Comparison of ENCODE assay signal across 26 mouse cellular contexts in genomic region chr8:91822746-91823145, GRCm38 (mm10). TPM values are rescaled to one million over a fixed set of nuclear protein-coding genes. Genes with fewer than 3 reads are reported as not detected.
DNase-seq lines count a peak whose midpoint lies in the region; ATAC-seq and TF ChIP-seq lines count a peak whose summit lies in the region.
"Had no signal": no experiment of that assay in that cellular context is flagged by ENCODE, and none has a peak within 500 bp of the region (broad histone marks: within the 10 kb centered on the region; RNA-seq: fewer than 3 reads in every experiment).

No protein-coding gene starts in this region.

- intact Hi-C loops in gastrocnemius, adult 2 months (cut with DNase I), result no loop called here
- intact Hi-C loops in gastrocnemius, postnatal 36 days (cut with DNase I), result no loop called here

- H3K36me3 ChIP-seq in kidney, embryonic 16.5 days (ENCODE audit: insufficient read depth, low read length), result no peaks in the 10 kb centered on the region
- no peaks in the 10 kb centered on the region for H3K36me3 ChIP-seq in embryonic facial prominence, embryonic 10.5 days (replicated peaks)
- H3K36me3 ChIP-seq: heart, embryonic 10.5 days; heart, embryonic 15.5 days; neural tube, embryonic 12.5 days had no signal

- no peaks in the 10 kb centered on the region for H3K4me1 ChIP-seq in kidney, embryonic 16.5 days (ENCODE audit: insufficient read depth, low read length)
- peaks cover 39% of the 10 kb centered on the region for H3K4me1 ChIP-seq in embryonic facial prominence, embryonic 10.5 days
- H3K4me1 ChIP-seq: forebrain, embryonic 13.5 days had no signal

- no peak overlapping the region for H3K4me2 ChIP-seq in kidney, embryonic 16.5 days (replicated peaks; ENCODE audit: low read depth, low read length)
- H3K4me2 ChIP-seq: forebrain, embryonic 13.5 days; heart, embryonic 15.5 days; midbrain, embryonic 11.5 days; neural tube, embryonic 12.5 days had no signal

- DNase-seq in gastrocnemius, adult 2 months, result peak; percentile 3
- no peak for DNase-seq in gastrocnemius, postnatal 36 days
- no peak for DNase-seq in kidney, adult 18-20 months
- DNase-seq in embryonic facial prominence, embryonic 10.5 days (ENCODE audit: low spot score), result peak; percentile 39
- DNase-seq in kidney, postnatal 10 days, result peak; percentile 51
- DNase-seq in cerebellum, postnatal 10 days, result no peak
- DNase-seq: adrenal gland, adult 2 months; cerebellum, adult 2 months; cerebellum, postnatal 25 days; gastrocnemius, postnatal 14 days; heart, adult 11 months; liver; right cerebral cortex, adult 18-20 months; spleen, adult 18-20 months; thymus, postnatal 14 days had no signal

- H3K9me3 ChIP-seq in kidney, embryonic 16.5 days (ENCODE audit: low read length), result no peaks in the 10 kb centered on the region
- no peaks in the 10 kb centered on the region for H3K9me3 ChIP-seq in embryonic facial prominence, embryonic 10.5 days
- H3K9me3 ChIP-seq: forebrain, embryonic 13.5 days; heart, embryonic 10.5 days; heart, embryonic 15.5 days; neural tube, embryonic 12.5 days had no signal

- no peak for TF ChIP-seq CTCF in gastrocnemius, adult 2 months (IDR thresholded peaks at IDR 0.05)

- no peak overlapping the region for H3K9ac ChIP-seq in kidney, embryonic 16.5 days (replicated peaks; ENCODE audit: low read length)
- H3K9ac ChIP-seq: forebrain, embryonic 13.5 days; heart, embryonic 15.5 days; liver, embryonic 14.5 days; neural tube, embryonic 12.5 days had no signal

- peaks cover 17% of the 10 kb centered on the region for H3K27me3 ChIP-seq in kidney, embryonic 16.5 days (ENCODE audit: insufficient read depth, low read length)
- peaks cover 66% of the 10 kb centered on the region for H3K27me3 ChIP-seq in embryonic facial prominence, embryonic 10.5 days (replicated peaks; ENCODE audit: low read depth, poor library complexity, severe bottlenecking)

- no peak overlapping the region for H3K27ac ChIP-seq in gastrocnemius, adult 2 months
- no peak overlapping the region for H3K27ac ChIP-seq in kidney, embryonic 16.5 days (ENCODE audit: low read length)
- H3K27ac ChIP-seq in embryonic facial prominence, embryonic 10.5 days (replicated peaks), result peak overlapping the region; percentile 36; the same call in 1 of the 2 replicates
- H3K27ac ChIP-seq: forebrain, embryonic 13.5 days; heart, embryonic 10.5 days; heart, embryonic 15.5 days; hindbrain, postnatal 0 days; liver, embryonic 14.5 days; neural tube, embryonic 12.5 days had no signal

- 37% methylated on average over 4 of the region's 4 CpGs for WGBS in kidney, embryonic 16.5 days
- WGBS in embryonic facial prominence, embryonic 10.5 days, result 34% methylated on average over 4 of the region's 4 CpGs

- H3K4me3 ChIP-seq in gastrocnemius, adult 2 months, result no peak overlapping the region
- H3K4me3 ChIP-seq in kidney, embryonic 16.5 days (ENCODE audit: low read length), result no peak overlapping the region
- H3K4me3 ChIP-seq in embryonic facial prominence, embryonic 10.5 days, result no peak overlapping the region
- H3K4me3 ChIP-seq: forebrain, embryonic 13.5 days; heart, embryonic 10.5 days; heart, embryonic 15.5 days; myocyte; neural tube, embryonic 12.5 days had no signal

- ATAC-seq in kidney, embryonic 16.5 days (ENCODE audit: low FRiP score, low TSS enrichment), result peak; percentile 58; the same call in 1 of the 2 replicates
- ATAC-seq: CD4-positive, CD25-positive, alpha-beta regulatory T cell, adult 4 months; forebrain, embryonic 13.5 days; hindbrain, postnatal 0 days; intestine, postnatal 0 days had no signal

RNA-seq across cellular contexts. Expression of gene Irx3, which starts 20.9 kb away (rescaled TPM):
- total RNA-seq in gastrocnemius, adult 2 months (2021), result 1 to 10 TPM; 1.4 to 4.2 TPM
- 1 to 10 TPM in 1 of 2 experiments, under 1 TPM in 1; 0.64 to 1.5 TPM for total RNA-seq in gastrocnemius, postnatal 36 days (2021)
- 14.5 and 14.7 TPM in 2 replicates for polyA plus RNA-seq in kidney, embryonic 16.5 days (2015; fragmentation: Nextera tagmentation; extraction: Ambion mirVana)
- polyA plus RNA-seq in embryonic facial prominence, embryonic 10.5 days (2016; fragmentation: Nextera tagmentation; extraction: Ambion mirVana), result 19.3 and 20.3 TPM in 2 replicates
- polyA plus RNA-seq: CD4-positive, CD25-positive, alpha-beta regulatory T cell, adult 4 months had no signal

Comparison
In these comparisons a context has a peak if more than half of its experiments do, and no peak if none do; other contexts are left out.
1. DNase-seq: peak in gastrocnemius, adult 2 months (single experiment), embryonic facial prominence, embryonic 10.5 days (single experiment) and kidney, postnatal 10 days (single experiment); none in gastrocnemius, postnatal 36 days (0 of 2), kidney, adult 18-20 months (single experiment) and cerebellum, postnatal 10 days (0 of 2).